Mouse (Mus musculus) liver, embryonic 14.5 days (tissue): ENCODE data around the gene Pglyrp2.

Experiments used
- CTCF ChIP-seq: IDR thresholded peaks from 2 replicates; pipeline ENCODE4 v1.5.1; 2016; ENCODE audit warnings: antibody characterized with exemption, low read depth, control low read depth
- EP300 ChIP-seq: IDR thresholded peaks from 2 replicates; pipeline ENCODE4 v1.6.1; 2016; ENCODE audit warnings: antibody characterized with exemption, low read depth

DNA sequence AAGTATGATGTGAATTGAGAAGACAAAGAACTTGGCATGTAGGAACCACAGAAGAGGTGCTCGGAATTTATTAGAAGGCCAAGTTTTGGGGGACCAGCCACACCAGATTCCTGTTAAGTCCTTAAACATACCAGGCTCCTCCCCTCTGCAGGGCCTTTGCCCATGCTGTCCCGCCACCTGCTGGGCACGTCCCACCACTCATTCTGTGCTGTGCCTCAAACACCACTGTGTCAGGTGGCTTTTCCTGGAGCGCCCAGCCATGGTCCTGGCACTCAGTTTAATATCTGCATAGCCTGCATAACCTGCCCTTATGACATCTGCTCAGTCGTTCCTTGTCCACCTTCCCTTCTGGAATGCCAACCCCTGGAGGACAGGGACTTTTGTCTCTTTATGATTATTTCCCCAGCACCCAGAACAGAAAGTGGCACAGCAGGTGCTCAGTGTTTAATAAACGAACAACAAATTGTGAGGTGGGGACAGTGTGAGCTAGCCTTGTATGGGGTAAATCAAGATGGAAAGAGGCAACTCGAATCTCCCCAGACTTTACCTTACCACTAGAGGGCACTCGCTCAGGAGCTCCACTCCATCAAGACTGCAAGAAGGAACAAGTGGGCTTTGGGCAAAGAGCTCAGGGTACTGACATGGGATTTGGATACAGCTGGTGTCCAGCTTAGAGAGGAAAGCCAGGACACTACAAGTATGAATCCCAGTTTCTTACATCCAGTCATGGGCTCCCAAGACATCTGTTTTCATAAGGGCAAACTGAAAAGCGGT, 37.1 kb downstream of the Pglyrp2 start:
- no peak for TF ChIP-seq EP300
- peak; percentile 87 for TF ChIP-seq CTCF
